Mouse (Mus musculus) T-helper 2 cell (primary cell): ENCODE measurements around the gene Zdhhc1.

Source experiments
- in situ Hi-C: fragments of 300-600 bp; cut with MboI, MseI; formaldehyde crosslinking; loops from one replicate; pipeline ENCODE4 v1.15.1; 2025; ENCODE audit warnings: high pct_unique_total_duplicates

Zdhhc1 gene

GRCm38 (mm10) chr8:105517346-105517745 is 20.6 kb upstream of the Zdhhc1 start:
- in situ Hi-C loops: no loop called here

- in situ Hi-C loops: no loop called here
Measured at GRCm38 (mm10) chr8:105516018-105516645, 19.4 kb upstream of the Zdhhc1 start.

DNA sequence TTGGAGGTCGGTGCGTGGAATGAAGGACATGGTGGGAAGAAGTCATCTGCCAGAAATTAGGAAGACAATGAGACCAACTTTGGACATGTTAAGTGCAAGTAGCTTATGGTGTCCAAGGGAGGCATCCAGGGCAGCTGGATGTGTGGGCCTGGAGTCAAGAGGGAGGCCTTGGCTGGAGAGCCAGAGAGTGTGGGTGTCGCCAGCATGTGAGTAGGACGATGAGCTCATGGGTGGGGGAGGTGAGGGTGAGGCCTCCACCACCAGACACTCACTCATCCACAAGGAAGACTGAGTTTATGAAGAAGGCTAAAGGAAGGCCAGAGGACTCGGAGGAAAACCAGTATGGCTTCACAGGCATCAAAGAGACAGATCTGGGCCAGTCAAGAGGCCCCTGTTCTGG is 18.0 kb upstream of the Zdhhc1 start:
- in situ Hi-C loops: no loop called here

DNA sequence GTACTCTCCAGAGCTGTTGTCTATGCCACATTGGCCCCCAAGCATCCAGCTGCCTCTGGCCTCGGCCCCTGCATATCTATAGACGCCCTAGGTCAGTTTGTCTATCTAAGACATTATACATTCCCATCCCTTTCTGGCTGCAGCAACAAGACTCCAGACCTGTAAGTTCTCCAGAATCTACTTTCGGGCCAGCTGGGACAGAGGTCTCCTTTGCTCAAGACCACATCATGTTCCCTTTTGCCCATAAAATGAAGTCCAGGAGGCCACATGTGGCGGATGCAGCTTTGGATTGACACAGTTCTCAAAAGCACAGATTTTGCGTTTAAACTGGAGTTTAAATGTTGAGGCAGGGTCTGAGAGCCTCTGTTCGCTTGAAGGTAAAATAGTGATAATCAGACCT is 17.5 kb upstream of the Zdhhc1 start:
- in situ Hi-C loops: no loop called here

DNA sequence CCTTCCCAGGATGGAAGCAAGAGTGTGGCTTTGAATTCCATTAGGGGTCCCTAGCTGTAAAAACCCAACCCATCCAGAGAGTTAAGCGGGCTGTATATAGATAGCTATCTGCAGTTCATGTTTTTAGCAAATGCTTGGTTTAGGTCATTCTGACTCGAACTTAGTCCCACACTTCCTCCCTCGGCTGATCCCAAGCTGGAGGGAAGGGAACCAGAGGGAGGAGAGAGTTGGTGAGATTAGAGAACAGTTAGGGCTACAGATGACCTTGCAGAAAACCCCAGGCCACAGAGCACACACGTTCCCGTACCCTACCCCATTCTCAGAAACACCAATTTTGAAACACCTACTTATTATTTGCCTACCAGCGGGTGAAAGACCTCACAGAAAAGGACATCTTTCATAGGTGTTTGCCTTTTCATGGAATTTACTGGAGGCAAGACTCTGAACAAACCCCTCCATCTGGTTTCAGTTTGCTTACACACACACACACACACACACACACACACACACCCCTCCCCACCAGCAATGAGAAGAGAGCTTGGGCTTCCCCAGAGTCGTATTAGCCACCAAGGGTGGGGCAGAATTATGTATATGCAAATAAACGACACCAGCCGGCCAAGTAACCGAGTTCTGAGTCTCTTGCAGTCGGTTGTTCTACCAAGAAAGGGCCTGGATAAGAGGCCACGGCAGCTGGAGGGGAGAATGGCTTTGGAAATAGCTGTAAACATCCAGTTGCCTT is 13.5 kb upstream of the Zdhhc1 start:
- in situ Hi-C loops: no loop called here

DNA sequence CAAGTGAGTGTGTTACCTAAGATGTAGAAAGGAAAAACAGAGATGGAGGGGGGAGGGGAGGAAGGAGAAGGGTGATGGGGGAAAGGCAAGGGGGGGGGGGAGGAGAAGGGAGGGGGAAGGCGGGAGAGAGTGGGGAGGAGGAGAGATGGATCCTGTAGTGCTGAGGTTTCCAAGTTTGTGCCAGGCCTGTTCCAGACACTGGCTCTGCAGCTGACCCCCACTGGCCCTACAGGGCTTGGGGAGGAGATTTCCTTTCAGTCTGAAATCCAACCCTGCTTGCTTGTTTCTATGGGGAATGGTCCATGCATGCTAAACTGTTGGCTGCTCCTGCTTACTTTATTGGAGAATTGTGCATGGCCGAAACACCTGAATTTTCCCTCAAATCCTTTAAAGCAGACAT is 12.1 kb upstream of the Zdhhc1 start:
- in situ Hi-C loops: no loop called here

GRCm38 (mm10) chr8:105506977-105507376 is 10.3 kb upstream of the Zdhhc1 start:
- in situ Hi-C loops: no loop called here

DNA sequence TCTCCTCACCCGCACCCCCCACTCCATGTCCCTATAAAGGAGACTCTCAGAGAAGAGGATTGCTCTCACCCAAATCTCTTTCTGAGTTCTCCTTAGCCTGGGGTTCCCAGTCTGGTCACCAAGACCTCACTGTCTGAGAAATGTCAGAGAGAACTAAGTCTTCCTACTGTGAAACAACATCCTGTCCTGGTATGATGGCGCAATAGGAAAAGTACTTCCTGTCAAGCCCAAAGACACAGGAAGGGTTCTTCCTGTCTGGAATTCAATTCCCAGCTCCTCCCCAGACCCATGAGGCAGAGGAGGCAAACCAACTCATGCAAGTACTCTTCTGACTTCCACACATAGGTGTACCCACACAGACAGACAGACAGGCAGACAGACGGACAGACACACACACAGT is 7.9 kb upstream of the Zdhhc1 start:
- in situ Hi-C loops: no loop called here

DNA sequence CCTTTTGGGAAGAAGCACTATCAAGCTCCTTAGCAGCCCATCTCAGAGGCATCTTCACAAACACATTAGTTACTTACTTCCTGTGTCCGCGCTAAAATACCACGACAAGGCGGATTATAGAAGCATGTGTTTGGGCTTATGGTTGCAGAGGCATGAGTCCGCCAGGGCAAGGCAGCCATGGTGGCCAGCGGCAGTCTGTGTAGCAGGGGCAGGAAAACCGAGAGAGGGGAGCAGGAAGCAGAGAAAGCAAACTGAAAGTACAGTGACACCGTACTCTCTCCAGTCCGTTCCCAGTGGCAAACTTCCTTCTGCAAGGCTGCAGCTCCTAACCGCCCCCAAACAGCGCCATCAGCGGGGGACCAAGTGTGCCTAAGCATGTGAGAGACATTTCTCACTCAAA is 3.1 kb upstream of the Zdhhc1 start:
- in situ Hi-C loops: no loop called here

DNA sequence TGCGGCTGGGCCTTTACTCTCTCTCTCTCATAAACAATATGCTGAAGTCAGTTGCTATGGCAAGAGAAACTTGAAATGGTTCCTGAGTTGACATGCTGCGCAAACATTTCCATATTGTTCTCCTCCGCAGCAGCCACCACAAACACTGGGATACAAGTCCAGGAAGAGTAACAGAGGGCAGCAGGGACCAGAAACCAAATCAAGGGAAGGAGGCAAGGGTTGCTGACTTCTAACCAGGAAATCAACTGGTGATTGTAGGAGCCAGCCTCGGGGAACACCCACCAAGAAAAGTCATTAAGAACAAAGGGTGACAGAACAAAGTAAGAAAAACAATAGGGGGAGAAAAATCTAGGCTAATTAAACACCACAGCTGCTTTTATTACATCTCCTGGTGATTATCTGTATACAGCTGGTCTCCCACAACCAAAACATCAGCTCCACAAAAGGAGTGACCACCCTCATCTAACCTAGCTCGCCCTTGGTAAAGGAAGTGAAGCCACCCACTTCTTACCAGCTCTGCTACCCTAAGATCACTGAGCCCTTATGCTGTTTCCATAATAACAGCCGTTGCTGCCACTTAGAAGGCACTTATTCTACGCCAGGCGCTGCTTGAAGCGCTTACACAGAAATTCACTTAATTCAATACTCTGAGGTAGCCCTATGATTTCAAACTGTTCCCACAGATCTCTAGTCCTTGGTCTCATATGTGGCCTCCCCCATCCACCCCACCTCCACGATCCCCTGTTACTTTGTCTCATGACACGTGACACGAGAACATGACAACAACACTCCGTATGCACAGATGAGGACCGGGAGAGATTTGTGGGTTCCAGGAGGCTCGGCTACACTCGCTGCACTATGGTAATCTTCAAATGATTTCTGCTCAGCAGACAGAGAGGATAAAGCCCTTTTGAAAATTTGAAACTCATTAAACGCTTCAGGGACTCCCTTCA is 1.1 kb downstream of the Zdhhc1 start:
- in situ Hi-C loops: no loop called here

DNA sequence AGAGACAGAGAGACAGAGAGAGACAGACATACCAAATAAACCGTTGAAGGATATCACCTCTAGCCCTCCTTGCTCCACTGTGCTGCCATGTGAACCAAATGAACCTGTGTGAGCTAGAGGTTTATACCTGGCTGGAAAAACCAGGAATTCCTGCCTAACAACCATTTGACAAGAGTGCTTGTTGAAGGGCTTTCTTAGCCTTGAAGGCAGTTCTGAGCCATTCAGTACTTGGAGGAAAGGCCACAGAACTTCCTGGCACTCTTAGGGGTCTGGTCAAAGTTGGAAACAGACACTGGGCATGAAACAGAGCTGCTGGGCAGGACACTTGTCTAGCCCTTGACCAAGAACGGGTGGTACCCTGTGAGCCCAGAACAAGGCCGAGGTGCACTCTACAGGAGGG is 2.1 kb downstream of the Zdhhc1 start:
- in situ Hi-C loops: no loop called here

DNA sequence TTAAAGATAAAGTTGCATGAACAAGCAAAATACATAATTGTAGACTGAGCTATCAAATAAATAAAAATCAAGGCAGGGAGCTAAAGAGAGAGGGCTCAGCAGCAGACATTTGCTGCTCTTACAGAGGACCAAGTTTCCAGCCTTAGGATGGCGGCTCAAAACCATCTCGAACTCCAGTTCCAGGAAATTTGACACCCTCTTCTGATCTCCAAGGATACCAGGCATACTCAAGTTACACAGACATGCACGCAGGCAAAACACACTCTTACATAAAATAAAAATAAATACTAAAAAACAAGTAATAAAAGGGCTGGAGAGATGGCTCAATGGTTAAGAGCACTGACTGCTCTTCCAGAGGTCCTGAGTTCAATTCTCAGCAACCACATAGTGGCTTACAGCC is 3.2 kb downstream of the Zdhhc1 start:
- in situ Hi-C loops: no loop called here

GRCm38 (mm10) chr8:105489281-105489680 is 7.4 kb downstream of the Zdhhc1 start:
- in situ Hi-C loops: no loop called here

- in situ Hi-C loops: no loop called here
Measured at GRCm38 (mm10) chr8:105488082-105488481, 8.6 kb downstream of the Zdhhc1 start.

DNA sequence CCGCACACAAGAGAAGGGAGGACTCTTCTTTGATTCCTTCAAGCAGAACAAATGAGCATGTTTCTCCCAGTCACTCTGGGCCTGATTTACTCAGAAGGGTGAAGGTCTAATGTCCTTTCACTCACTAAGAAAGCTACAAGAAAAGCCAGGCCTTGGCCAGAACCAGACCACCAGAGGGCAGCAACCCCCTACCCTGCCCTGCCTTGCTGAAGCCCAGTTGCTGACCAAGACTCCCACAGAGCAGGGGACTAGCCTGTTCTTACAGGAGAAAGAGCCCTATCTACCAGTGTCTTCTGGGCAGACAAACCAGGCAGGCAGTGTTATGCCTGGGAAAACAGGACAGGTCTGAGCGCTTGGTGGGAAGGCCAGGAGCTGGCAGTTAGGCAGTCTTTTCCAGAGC is 12.3 kb downstream of the Zdhhc1 start:
- in situ Hi-C loops: no loop called here

DNA sequence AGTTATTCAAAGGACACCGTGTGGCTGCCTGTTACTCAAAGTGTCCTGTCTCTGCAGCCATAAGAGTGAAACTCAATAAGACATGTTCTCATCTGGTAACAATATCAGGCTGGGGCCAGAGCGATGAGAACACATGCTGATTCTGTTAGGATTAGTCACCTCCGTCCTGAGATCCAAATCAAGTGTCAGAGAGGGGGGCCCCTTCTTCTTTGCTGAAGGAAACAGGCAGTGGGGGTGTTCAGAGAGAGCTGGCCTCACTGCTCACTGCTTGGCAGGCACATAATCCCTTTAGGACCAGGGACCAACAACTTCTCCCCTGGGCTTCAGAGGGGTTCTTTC is 12.7 kb downstream of the Zdhhc1 start:
- in situ Hi-C loops: no loop called here

GRCm38 (mm10) chr8:105483212-105484029 is 13.3 kb downstream of the Zdhhc1 start:
- in situ Hi-C loops: no loop called here

- in situ Hi-C loops: no loop called here
Measured at GRCm38 (mm10) chr8:105482123-105482522, 14.6 kb downstream of the Zdhhc1 start.

DNA sequence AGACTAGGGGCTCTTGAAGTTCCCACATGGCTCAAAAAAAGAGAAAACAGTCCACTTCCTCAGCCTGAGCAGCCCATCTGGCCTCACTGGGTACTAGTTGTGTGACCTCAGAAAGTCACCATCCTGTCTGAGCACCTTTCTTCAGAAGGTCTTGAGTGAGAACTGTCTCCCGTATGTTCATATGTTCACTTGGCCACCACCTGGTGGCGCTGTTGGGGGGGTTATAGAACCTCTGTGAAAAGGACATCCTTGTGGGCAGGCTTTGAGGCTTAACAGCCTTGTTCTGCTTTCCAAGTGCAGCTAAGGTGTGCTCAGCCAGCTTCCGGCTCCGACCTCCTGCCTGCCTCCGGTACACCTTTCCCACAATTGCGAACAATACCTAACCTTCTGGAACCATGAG is 15.2 kb downstream of the Zdhhc1 start:
- in situ Hi-C loops: no loop called here

DNA sequence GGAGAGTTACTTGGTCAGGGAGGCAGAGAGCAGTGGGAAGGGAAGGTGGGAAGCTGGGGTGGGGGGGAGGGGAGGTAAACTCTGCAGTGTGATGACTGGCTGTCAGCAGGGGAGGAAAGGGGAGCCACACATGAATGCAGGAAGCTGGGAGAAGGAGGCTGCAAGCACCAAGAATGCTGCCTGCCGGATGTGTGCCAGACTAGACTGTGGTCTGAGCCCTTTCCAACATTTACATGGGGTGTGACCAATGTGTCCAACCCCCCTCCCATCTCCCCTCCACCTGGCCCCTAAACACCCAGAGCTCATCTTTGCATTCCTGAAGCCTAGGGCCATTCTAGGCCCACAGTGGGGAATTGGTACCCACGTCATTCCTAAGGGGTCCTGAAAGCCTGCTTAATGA is 15.7 kb downstream of the Zdhhc1 start:
- in situ Hi-C loops: no loop called here

GRCm38 (mm10) chr8:105477792-105478191 is 18.9 kb downstream of the Zdhhc1 start:
- in situ Hi-C loops: no loop called here
